Mouse (Mus musculus) heart, postnatal 0 days (tissue): ENCODE measurements around the gene Scamp5.

Experiments
- CTCF ChIP-seq: IDR thresholded peaks from 2 replicates; pipeline ENCODE4 v1.5.1; 2016; ENCODE audit warnings: antibody characterized with exemption, control low read depth, low read depth
- EP300 ChIP-seq: IDR thresholded peaks from 2 replicates; pipeline ENCODE4 v1.6.1; 2016; ENCODE audit warnings: antibody characterized with exemption, low read depth

DNA sequence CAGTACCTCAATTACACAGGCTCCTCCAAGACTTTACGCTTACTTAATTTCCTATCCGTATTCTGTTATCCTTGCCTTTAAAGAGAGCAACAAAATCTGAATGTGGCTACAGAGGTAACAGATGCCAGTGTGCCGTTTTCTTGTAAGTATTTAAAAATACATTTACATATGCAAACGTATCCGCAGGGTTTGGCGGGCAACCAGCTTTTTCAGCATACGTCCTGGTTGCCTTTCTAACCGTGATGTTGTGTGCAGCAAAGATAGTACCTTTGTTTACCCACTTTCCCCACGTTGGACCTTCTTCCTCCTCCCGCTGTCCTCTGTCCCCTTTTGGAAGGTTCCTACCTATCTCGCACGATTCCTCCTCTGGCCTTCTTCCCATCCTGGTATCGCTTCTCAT is 33.6 kb upstream of the Scamp5 start:
- TF ChIP-seq EP300 (no peak), CTCF (no peak)
